Mouse (Mus musculus): ENCODE results near the gene Vmn1r196. TPM values are rescaled to one million over a fixed set of nuclear protein-coding genes. Genes with fewer than 3 reads are reported as not detected.

The Vmn1r196 gene
- not detected for polyA plus RNA-seq (2015; fragmentation: Illumina TruSeq; extraction: RNeasy Lipid Tissue Mini Kit (QIAGEN cat#74804); ENCODE audit: insufficient read depth, low read depth, low replicate concordance)

GRCm38 (mm10) chr13:22289620-22290019 is at the start of gene Vmn1r196:
Vmn1r196 (plus strand) TSS chr13:22289920.

GRCm38 (mm10) chr13:22243915-22244314 is 45.8 kb upstream of the Vmn1r196 start, which contains the start of gene Vmn1r194:
Vmn1r194 (plus strand) TSS chr13:22244215.

GRCm38 (mm10) chr13:22270222-22270621 is 19.5 kb upstream of the Vmn1r196 start, which contains the start of gene Vmn1r195:
Vmn1r195 (plus strand) TSS chr13:22270522.

GRCm38 (mm10) chr13:22324289-22324688 is 34.6 kb downstream of the Vmn1r196 start, which contains the start of gene Vmn1r197:
Vmn1r197 (plus strand) TSS chr13:22324589.

Other genes with a start within 250 kb of the Vmn1r196 start
- 2.7 TPM for gene Hist1h4i, start 248.6 kb upstream of the Vmn1r196 start, polyA plus RNA-seq (2015; fragmentation: Illumina TruSeq; extraction: RNeasy Lipid Tissue Mini Kit (QIAGEN cat#74804); ENCODE audit: insufficient read depth, low read depth, low replicate concordance)
- not detected for gene Hist1h2ag, start 247.0 kb upstream of the Vmn1r196 start, polyA plus RNA-seq (2015; fragmentation: Illumina TruSeq; extraction: RNeasy Lipid Tissue Mini Kit (QIAGEN cat#74804); ENCODE audit: insufficient read depth, low read depth, low replicate concordance)
- gene Hist1h2bj, start 246.7 kb upstream of the Vmn1r196 start, polyA plus RNA-seq (2015; fragmentation: Illumina TruSeq; extraction: RNeasy Lipid Tissue Mini Kit (QIAGEN cat#74804); ENCODE audit: insufficient read depth, low read depth, low replicate concordance), result not detected
- gene Vmn1r188, start 205.5 kb upstream of the Vmn1r196 start, polyA plus RNA-seq (2015; fragmentation: Illumina TruSeq; extraction: RNeasy Lipid Tissue Mini Kit (QIAGEN cat#74804); ENCODE audit: insufficient read depth, low read depth, low replicate concordance), result not detected
- not detected for gene Vmn1r189, start 184.1 kb upstream of the Vmn1r196 start, polyA plus RNA-seq (2015; fragmentation: Illumina TruSeq; extraction: RNeasy Lipid Tissue Mini Kit (QIAGEN cat#74804); ENCODE audit: insufficient read depth, low read depth, low replicate concordance)
- not detected for gene Vmn1r191, start 106.0 kb upstream of the Vmn1r196 start, polyA plus RNA-seq (2015; fragmentation: Illumina TruSeq; extraction: RNeasy Lipid Tissue Mini Kit (QIAGEN cat#74804); ENCODE audit: insufficient read depth, low read depth, low replicate concordance)
- not detected for gene Vmn1r192, start 98.8 kb upstream of the Vmn1r196 start, polyA plus RNA-seq (2015; fragmentation: Illumina TruSeq; extraction: RNeasy Lipid Tissue Mini Kit (QIAGEN cat#74804); ENCODE audit: insufficient read depth, low read depth, low replicate concordance)
- not detected for gene Vmn1r193, start 66.8 kb upstream of the Vmn1r196 start, polyA plus RNA-seq (2015; fragmentation: Illumina TruSeq; extraction: RNeasy Lipid Tissue Mini Kit (QIAGEN cat#74804); ENCODE audit: insufficient read depth, low read depth, low replicate concordance)
- not detected for gene Vmn1r194, start 45.7 kb upstream of the Vmn1r196 start, polyA plus RNA-seq (2015; fragmentation: Illumina TruSeq; extraction: RNeasy Lipid Tissue Mini Kit (QIAGEN cat#74804); ENCODE audit: insufficient read depth, low read depth, low replicate concordance)
- not detected for gene Vmn1r195, start 19.4 kb upstream of the Vmn1r196 start, polyA plus RNA-seq (2015; fragmentation: Illumina TruSeq; extraction: RNeasy Lipid Tissue Mini Kit (QIAGEN cat#74804); ENCODE audit: insufficient read depth, low read depth, low replicate concordance)
- gene Vmn1r197, start 34.7 kb downstream of the Vmn1r196 start, polyA plus RNA-seq (2015; fragmentation: Illumina TruSeq; extraction: RNeasy Lipid Tissue Mini Kit (QIAGEN cat#74804); ENCODE audit: insufficient read depth, low read depth, low replicate concordance), result not detected
- gene Vmn1r198, start 60.4 kb downstream of the Vmn1r196 start, polyA plus RNA-seq (2015; fragmentation: Illumina TruSeq; extraction: RNeasy Lipid Tissue Mini Kit (QIAGEN cat#74804); ENCODE audit: insufficient read depth, low read depth, low replicate concordance), result not detected
- gene Vmn1r199, start 89.9 kb downstream of the Vmn1r196 start, polyA plus RNA-seq (2015; fragmentation: Illumina TruSeq; extraction: RNeasy Lipid Tissue Mini Kit (QIAGEN cat#74804); ENCODE audit: insufficient read depth, low read depth, low replicate concordance), result not detected
- gene Vmn1r200, start 100.5 kb downstream of the Vmn1r196 start, polyA plus RNA-seq (2015; fragmentation: Illumina TruSeq; extraction: RNeasy Lipid Tissue Mini Kit (QIAGEN cat#74804); ENCODE audit: insufficient read depth, low read depth, low replicate concordance), result not detected
- gene Vmn1r201, start 182.0 kb downstream of the Vmn1r196 start, polyA plus RNA-seq (2015; fragmentation: Illumina TruSeq; extraction: RNeasy Lipid Tissue Mini Kit (QIAGEN cat#74804); ENCODE audit: insufficient read depth, low read depth, low replicate concordance), result not detected
- not detected for gene Vmn1r202, start 215.5 kb downstream of the Vmn1r196 start, polyA plus RNA-seq (2015; fragmentation: Illumina TruSeq; extraction: RNeasy Lipid Tissue Mini Kit (QIAGEN cat#74804); ENCODE audit: insufficient read depth, low read depth, low replicate concordance)
- not detected for gene Vmn1r203, start 228.2 kb downstream of the Vmn1r196 start, polyA plus RNA-seq (2015; fragmentation: Illumina TruSeq; extraction: RNeasy Lipid Tissue Mini Kit (QIAGEN cat#74804); ENCODE audit: insufficient read depth, low read depth, low replicate concordance)

All from pancreas, adult 10 weeks (tissue).